Mouse (Mus musculus) midbrain, embryonic 13.5 days (tissue): Measurements from ENCODE around the gene Afg3l1. TPM values are rescaled to one million over a fixed set of nuclear protein-coding genes. Genes with fewer than 3 reads are reported as not detected.
"Not testable (repeated sequence)": the region's sequence is repeated elsewhere in the genome, so short reads cannot be mapped to it uniquely, and the experiment has no call there.

Experiments
- ATAC-seq: fragments of 200-750 bp; cut with Nextera tagmentation; 2 replicates; pipeline ENCODE4 v1.8.0; 2017; ENCODE audit warnings: mild to moderate bottlenecking, moderate TSS enrichment, moderate library complexity
- H3K27ac ChIP-seq: fragments of 300-500 bp; sonication (generic); 2 replicates; pipeline ENCODE4 v1.5.1; 2015; ENCODE audit warnings: inconsistent platforms, mild to moderate bottlenecking, moderate library complexity
- H3K27me3 ChIP-seq: fragments of 300-500 bp; sonication (generic); 2 replicates; pipeline ENCODE4 v1.6.1; 2015; ENCODE audit warnings: mild to moderate bottlenecking, inconsistent platforms
- H3K36me3 ChIP-seq: fragments of 300-500 bp; sonication (generic); 2 replicates; pipeline ENCODE4 v1.6.1; 2015; ENCODE audit warnings: mild to moderate bottlenecking, inconsistent platforms
- H3K4me1 ChIP-seq: fragments of 300-500 bp; sonication (generic); replicated peaks from 2 replicates; pipeline ENCODE4 v1.6.1; 2015; ENCODE audit warnings: inconsistent platforms
- H3K4me2 ChIP-seq: fragments of 300-500 bp; sonication (generic); replicated peaks from 2 replicates; pipeline ENCODE4 v1.6.1; 2015; ENCODE audit warnings: moderate library complexity, mild to moderate bottlenecking, inconsistent platforms
- H3K4me3 ChIP-seq: fragments of 300-500 bp; sonication (generic); replicated peaks from 2 replicates; pipeline ENCODE4 v1.5.1; 2015; ENCODE audit warnings: mild to moderate bottlenecking, inconsistent platforms
- H3K9ac ChIP-seq: fragments of 300-500 bp; sonication (generic); replicated peaks from 2 replicates; pipeline ENCODE4 v1.6.1; 2015; ENCODE audit warnings: mild to moderate bottlenecking, inconsistent platforms
- H3K9me3 ChIP-seq: fragments of 300-500 bp; sonication (generic); 2 replicates; pipeline ENCODE4 v1.6.1; 2016; ENCODE audit warnings: mild to moderate bottlenecking, inconsistent platforms
- whole genome bisulfite sequencing: fragments of 180-500 bp; shearing (Covaris S2); methylation state at CpG from one replicate; pipeline ENCODE4 v1.1.7; 2015; 5-methylcytosine and 5-hydroxymethylcytosine counted together
- polyA plus RNA-seq: library from polyadenylated mRNA; unstranded; fragments of >200 nt; fragmentation: Nextera tagmentation; extraction: Ambion mirVana; gene quantifications from 2 replicates; pipeline ENCODE4 v1.2.1, GENCODE M21; 2015

Afg3l1 gene
- polyA plus RNA-seq, 1 experiment from 2014 or later = 59.3 TPM

DNA sequence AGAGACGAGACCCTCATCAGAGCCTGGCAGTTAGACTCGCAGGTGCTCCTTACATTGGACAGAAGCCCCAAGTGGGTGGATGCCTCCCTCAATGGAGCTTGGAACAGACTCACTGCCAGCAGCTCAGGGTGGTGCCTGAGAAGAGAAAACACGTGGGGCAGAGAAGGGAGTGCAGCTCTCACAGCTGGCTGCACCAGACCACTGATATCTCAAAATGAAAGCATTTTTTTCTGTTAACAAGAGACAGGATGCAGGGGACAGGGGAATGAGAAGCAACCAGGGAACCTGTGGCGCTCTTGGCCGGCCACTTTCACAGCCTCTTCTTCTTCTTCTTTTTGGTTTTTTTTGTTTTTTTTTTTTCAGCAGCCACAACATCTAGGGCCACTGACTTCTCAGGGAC, 3.2 kb upstream of the Afg3l1 start:
- H3K36me3 ChIP-seq, ATAC-seq, H3K9me3 ChIP-seq, H3K27me3 ChIP-seq, H3K9ac ChIP-seq, H3K27ac ChIP-seq, H3K4me2 ChIP-seq, H3K4me3 ChIP-seq: not testable (repeated sequence)
- peaks cover 18% of the 10 kb centered on the region for H3K4me1 ChIP-seq
- WGBS = 69% methylated on average over 5 of the region's 5 CpGs

- 7% methylated on average over 34 of the region's 34 CpGs for WGBS
Observed at GRCm38 (mm10) chr8:123476911-123477736, 579 bp upstream of the Afg3l1 start.

GRCm38 (mm10) chr8:123478456-123479218, 934 bp downstream of the Afg3l1 start:
- Histone ChIP-seq H3K4me1 (peaks cover 18% of the 10 kb centered on the region), H3K4me3 (peak overlapping the region; percentile 67), H3K9me3 (no peaks in the 10 kb centered on the region), H3K27me3 (no peaks in the 10 kb centered on the region; the same call in 1 of the 2 replicates), H3K36me3 (peaks cover 30% of the 10 kb centered on the region), H3K27ac (peak overlapping the region; percentile 96), H3K4me2 (peak overlapping the region; percentile 86), H3K9ac (peak overlapping the region; percentile 87)
- WGBS = 39% methylated on average over 16 of the region's 16 CpGs
- peak; percentile 2; the same call in 1 of the 2 replicates for ATAC-seq

More at GRCm38 (mm10) chr8:123476911-123477736, 579 bp upstream of the Afg3l1 start:
- Histone ChIP-seq H3K4me3 (peak overlapping the region; percentile 67), H3K9ac (peak overlapping the region; percentile 87), H3K4me2 (peak overlapping the region; percentile 86), H3K4me1 (peaks cover 18% of the 10 kb centered on the region), H3K27me3 (no peaks in the 10 kb centered on the region; the same call in 1 of the 2 replicates), H3K27ac (peak overlapping the region; percentile 96), H3K36me3 (peaks cover 16% of the 10 kb centered on the region), H3K9me3 (no peaks in the 10 kb centered on the region)
- ATAC-seq = peak; percentile 53

DNA sequence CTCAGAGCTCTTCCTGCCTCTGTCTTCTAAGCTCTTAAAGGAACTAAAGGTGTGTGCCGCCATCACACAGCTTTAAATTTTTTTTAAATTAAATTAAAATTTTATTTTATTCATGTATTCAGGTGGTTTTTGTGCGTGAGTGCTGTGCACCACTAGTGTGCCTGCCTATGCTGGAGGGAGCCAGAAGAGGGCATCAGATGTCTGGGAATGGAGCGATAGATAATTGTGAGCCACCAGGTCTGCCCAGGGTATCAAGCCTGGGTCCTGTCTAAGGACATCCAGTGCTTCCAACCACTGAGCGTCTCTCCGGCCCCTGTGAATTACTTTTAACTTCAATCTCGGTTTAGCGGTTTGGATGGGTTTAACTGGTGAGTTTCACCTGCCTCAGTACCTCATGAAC, 4.9 kb downstream of the Afg3l1 start:
- Histone ChIP-seq H3K27me3 (no peaks in the 10 kb centered on the region), H3K4me2 (no peak overlapping the region), H3K9me3 (no peaks in the 10 kb centered on the region), H3K9ac (no peak overlapping the region), H3K4me1 (peaks cover 12% of the 10 kb centered on the region), H3K36me3 (peaks cover 66% of the 10 kb centered on the region), H3K4me3 (no peak overlapping the region), H3K27ac (no peak overlapping the region)
- ATAC-seq = no peak
- WGBS = 87% methylated on average over 7 of the region's 7 CpGs

DNA sequence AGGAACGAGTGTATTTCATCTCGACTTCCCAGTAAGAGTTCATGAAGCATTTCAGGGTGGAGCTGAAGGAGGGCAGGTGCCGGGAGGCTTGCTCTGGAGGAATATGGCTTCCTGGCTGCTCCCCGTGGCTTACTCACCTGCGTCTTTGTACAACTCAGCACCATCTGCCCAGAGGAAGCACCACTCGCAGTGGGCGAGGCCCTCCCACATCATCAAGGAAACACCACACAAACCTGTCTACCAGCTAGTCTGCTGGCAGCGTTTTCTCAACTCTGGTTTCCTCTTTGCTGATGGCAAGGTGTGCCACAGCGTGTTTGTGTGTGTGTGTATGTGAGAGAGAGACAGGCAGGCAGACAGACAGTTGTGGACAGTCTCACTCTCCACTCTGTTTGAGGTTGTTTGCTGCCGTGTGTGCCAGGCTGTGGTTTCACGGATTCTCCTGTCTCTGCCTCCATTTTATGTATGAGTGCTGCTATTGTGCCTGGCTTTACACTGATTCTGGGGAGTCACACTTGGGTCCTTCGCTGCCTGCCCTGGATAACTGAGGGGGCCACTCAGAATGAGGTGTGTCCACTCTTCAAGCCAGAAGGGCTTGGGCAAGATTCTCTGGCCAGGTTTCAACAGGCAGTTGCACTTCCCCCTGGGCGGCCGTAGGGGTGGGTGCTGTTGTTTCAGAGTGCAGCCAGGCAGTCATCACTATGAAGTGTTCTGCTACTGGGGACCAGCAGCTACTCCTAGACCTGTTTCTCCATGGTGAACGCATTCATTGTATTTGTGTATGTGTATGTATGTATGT, 13.8 kb downstream of the Afg3l1 start:
- peaks cover 97% of the 10 kb centered on the region for H3K36me3 ChIP-seq
- WGBS = 94% methylated on average over 15 of the region's 15 CpGs
- ATAC-seq = no peak
- H3K4me1 ChIP-seq = no peaks in the 10 kb centered on the region
- no peak overlapping the region for H3K4me2 ChIP-seq
- no peaks in the 10 kb centered on the region for H3K27me3 ChIP-seq
- H3K4me3 ChIP-seq = no peak overlapping the region
- no peak overlapping the region for H3K27ac ChIP-seq
- no peaks in the 10 kb centered on the region for H3K9me3 ChIP-seq
- no peak overlapping the region for H3K9ac ChIP-seq

- 93% methylated on average over 9 of the region's 9 CpGs for WGBS
- no peak overlapping the region for H3K4me2 ChIP-seq
- H3K27ac ChIP-seq = no peak overlapping the region
- ATAC-seq = no peak
- no peak overlapping the region for H3K4me3 ChIP-seq
- H3K9me3 ChIP-seq = no peaks in the 10 kb centered on the region
- H3K9ac ChIP-seq = no peak overlapping the region
- H3K4me1 ChIP-seq = no peaks in the 10 kb centered on the region
- peaks cover 97% of the 10 kb centered on the region for H3K36me3 ChIP-seq
- no peaks in the 10 kb centered on the region for H3K27me3 ChIP-seq
Observed at GRCm38 (mm10) chr8:123492898-123493297, 15.2 kb downstream of the Afg3l1 start.

- Histone ChIP-seq H3K27ac (no peak overlapping the region), H3K4me3 (no peak overlapping the region), H3K4me2 (no peak overlapping the region), H3K9ac (no peak overlapping the region), H3K36me3 (peaks cover 98% of the 10 kb centered on the region), H3K9me3 (no peaks in the 10 kb centered on the region), H3K4me1 (no peaks in the 10 kb centered on the region), H3K27me3 (no peaks in the 10 kb centered on the region)
- WGBS = 93% methylated on average over 4 of the region's 4 CpGs
- ATAC-seq = no peak
Observed at GRCm38 (mm10) chr8:123497699-123498098, 20.0 kb downstream of the Afg3l1 start.

DNA sequence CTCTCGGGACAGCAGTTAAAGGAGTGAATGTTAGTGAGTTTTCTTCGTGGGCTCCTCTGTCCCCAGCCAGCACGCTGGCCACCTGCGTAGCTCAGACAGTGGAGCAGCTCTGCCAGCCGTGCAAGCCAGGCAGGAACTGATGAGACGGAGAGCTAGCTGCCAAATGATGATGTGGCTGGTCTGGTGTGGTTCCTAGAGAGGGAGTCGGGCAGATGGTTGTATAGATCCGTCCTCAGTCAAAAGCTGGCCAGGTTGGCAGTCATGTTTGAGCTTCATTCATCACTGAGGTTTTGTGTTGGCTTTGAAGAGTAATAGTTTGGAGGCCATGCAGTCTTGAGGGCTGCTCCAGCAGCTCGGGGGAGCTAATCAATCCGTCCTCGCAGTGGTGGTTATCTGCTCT, 21.3 kb downstream of the Afg3l1 start:
- Histone ChIP-seq H3K27me3 (no peaks in the 10 kb centered on the region), H3K27ac (no peak overlapping the region), H3K36me3 (peaks cover 98% of the 10 kb centered on the region), H3K4me2 (no peak overlapping the region), H3K4me3 (no peak overlapping the region), H3K9me3 (no peaks in the 10 kb centered on the region), H3K4me1 (no peaks in the 10 kb centered on the region), H3K9ac (no peak overlapping the region)
- WGBS = 93% methylated on average over 11 of the region's 11 CpGs
- no peak for ATAC-seq

DNA sequence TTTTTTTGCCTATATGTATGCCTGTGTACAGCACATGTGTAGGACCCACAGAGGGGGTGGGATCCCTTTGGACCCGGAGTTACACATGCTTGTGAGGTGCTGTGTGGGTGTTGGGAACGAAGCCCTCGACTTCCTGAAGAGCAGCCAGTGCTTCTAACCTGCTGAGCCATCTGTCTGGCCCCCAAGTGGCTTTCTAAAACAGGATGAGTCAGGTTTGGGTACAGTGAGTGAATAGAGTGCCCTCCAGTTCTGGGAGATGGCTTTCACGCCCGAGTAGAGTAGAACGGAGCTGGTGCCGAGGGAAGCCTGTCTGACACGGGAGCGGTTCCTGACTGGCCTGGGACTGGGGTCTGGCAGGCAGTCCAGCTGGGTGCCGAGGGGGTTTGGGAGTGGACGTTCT, 21.9 kb downstream of the Afg3l1 start:
- ATAC-seq = no peak
- Histone ChIP-seq H3K4me1 (no peaks in the 10 kb centered on the region), H3K9ac (no peak overlapping the region), H3K4me2 (no peak overlapping the region), H3K36me3 (peaks cover 98% of the 10 kb centered on the region), H3K27ac (no peak overlapping the region), H3K4me3 (no peak overlapping the region), H3K9me3 (no peaks in the 10 kb centered on the region), H3K27me3 (no peaks in the 10 kb centered on the region)
- WGBS = 95% methylated on average over 11 of the region's 11 CpGs

- Histone ChIP-seq H3K9ac (no peak overlapping the region), H3K36me3 (peaks cover 98% of the 10 kb centered on the region), H3K27me3 (no peaks in the 10 kb centered on the region), H3K27ac (no peak overlapping the region), H3K4me3 (no peak overlapping the region), H3K4me1 (no peaks in the 10 kb centered on the region), H3K4me2 (no peak overlapping the region), H3K9me3 (no peaks in the 10 kb centered on the region)
- WGBS = 95% methylated on average over 5 of the region's 5 CpGs
- ATAC-seq = no peak
Observed at GRCm38 (mm10) chr8:123502192-123502591, 24.5 kb downstream of the Afg3l1 start.

GRCm38 (mm10) chr8:123503801-123504467, 26.2 kb downstream of the Afg3l1 start:
- WGBS = 100% methylated on average over 6 of the region's 6 CpGs
- Histone ChIP-seq H3K9me3 (no peaks in the 10 kb centered on the region), H3K4me1 (no peaks in the 10 kb centered on the region), H3K27me3 (no peaks in the 10 kb centered on the region), H3K36me3 (peaks cover 100% of the 10 kb centered on the region), H3K27ac (no peak overlapping the region), H3K4me3 (no peak overlapping the region), H3K4me2 (no peak overlapping the region), H3K9ac (no peak overlapping the region)
- peak; percentile 53; the same call in 1 of the 2 replicates for ATAC-seq
